Mouse (Mus musculus) T-helper 1 cell (primary cell): ENCODE measurements at regions not wholly inside any gene's neighbourhood (a gene's known extent, or its start where the extent isn't known, plus 50 kb on each side); places are given as distances from the start of the nearest gene placed in this dataset.
"Not testable (repeated sequence)": the region's sequence is repeated elsewhere in the genome, so short reads cannot be mapped to it uniquely, and the experiment has no call there.

Experiments used
- in situ Hi-C: fragments of 300-600 bp; cut with MboI, MseI; formaldehyde crosslinking; loops from one replicate; pipeline ENCODE4 v1.15.1; 2025; ENCODE audit warnings: high pct_unique_total_duplicates

DNA sequence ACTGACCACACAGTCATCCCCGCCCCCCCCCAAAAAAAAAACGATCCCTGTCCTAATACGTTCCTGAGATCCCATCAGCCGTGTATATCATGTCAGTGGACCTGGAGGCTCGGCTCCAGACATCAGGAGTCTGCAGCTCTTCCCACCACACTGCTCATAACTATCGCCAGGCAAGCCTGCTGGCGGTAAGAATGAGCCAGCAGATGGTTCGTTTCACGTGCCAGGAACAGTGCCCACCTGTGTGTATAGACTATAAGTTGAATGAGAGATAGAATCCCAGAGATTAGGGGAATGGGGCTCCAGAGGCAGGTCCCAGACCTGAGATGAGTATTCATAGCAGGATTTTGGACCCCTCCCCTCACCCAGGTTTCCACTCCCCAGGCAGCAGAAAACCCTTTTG is 144.2 kb upstream of the A430005L14Rik start:
- in situ Hi-C loops = no loop called here

DNA sequence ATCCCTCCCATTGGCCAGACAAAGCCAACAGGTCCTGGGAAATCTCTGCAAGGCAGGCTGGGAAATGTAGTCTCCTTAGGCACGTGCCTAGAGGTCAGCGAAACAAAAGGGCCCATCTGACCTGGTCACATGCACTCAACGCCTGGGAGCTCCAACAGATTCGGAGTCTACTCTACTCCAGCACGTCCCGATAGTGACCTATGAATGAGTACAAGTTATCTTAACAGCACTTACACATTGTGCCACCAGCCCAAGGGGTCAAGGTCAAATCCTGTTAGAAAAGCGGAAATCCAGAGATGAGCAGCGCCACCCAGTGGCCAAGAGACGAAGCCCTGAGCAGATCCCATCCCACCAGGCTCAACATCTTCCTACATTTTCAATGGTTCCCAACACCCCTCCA is 129.1 kb upstream of the A430005L14Rik start:
- in situ Hi-C loops = no loop called here

DNA sequence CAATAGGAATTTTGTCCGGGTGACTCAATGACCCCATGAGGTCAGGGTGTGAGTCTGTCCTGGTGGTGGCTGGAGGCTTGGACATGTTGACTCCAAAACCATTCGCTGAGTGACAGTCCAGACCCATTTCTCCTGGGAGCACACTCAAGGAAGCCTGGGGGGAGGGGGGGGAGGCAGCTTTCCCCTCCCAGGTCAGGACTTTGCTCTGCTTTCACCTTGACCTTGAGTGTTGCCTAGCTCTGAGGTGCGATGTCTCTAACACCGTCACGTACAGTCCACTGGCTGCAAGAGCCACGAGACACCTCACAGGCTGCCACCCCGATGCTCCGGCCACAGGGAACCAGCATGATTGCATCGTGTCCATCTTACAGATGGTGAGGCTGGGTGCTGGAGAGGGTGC is 127.3 kb upstream of the A430005L14Rik start:
- in situ Hi-C loops = no loop called here

DNA sequence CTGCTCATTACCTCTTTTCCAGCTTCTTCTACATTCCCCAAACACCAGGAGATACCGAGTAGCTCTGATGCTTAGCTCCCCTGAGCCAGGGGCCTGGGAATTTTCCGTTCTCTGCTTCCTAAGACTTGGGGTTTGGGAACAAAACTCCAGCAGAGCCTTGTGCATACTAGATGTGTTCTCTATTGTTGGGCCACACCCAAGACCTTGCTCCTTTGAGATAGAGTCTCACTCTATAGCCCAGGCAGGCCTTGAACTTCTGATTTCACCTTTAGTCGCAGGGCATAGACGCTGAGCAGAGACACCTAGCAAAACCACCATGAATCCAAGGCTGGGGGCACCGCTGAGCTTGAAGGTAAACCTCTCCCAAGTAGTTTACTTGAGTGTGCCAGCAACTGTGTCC is 126.5 kb upstream of the A430005L14Rik start:
- in situ Hi-C loops = no loop called here

DNA sequence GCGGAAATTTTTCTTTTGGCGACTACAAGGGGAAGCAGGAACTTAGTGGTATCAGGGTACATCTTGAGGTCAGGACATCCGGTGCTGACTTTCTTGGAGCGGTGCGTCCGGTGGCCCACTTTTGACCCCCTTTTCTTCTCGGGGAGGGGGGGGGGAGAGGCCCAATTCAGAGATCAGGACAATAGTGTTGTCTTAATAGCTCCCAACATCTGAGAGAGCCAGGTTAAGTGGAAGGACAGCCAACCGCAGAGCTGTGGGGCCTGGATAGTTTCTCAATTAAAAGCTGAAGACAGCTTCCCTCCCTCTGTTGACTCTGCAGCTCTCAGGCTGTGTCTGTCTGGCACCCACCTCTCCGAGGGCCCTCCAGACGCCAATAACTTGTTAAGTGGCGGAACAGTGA is 125.8 kb upstream of the A430005L14Rik start:
- in situ Hi-C loops = not testable (repeated sequence)

DNA sequence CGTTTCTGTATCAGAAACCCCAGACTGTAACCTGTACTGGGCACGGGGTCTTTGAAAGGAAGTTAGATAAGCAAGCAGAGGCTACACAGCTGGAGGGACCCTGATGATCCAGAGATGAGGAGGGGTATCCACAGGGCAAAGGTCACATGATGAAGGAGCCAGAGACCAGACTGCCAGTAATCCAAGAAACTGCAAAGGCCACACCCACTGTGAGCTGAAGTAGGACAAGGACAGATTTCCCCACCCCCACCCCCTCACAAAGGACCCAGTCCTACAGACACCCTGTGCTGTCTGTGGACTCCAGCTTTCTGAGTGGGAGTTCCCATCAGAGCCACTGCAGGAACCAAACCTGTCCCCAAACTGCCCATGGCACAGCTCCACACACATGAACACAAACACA is 124.9 kb upstream of the A430005L14Rik start:
- in situ Hi-C loops = no loop called here

DNA sequence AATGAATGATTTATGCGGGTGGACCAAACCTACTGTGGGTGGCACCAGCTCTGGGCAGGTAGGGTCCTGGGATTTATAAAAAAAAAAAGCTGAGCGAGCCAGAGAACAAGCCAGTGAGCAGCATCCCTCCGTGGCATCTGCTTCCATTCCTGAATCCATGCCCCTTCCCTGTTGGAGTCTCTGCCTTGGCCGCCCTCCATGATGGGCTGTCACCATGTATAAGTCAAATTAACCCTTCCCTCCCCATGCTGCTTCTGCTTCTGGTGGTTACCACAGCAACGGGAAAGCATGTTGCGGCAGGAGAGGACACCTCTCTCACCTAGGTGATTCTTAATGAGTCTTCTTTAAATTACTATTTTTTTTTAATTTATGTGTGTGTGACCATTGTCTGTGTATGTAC is 112.3 kb upstream of the A430005L14Rik start:
- in situ Hi-C loops = no loop called here

DNA sequence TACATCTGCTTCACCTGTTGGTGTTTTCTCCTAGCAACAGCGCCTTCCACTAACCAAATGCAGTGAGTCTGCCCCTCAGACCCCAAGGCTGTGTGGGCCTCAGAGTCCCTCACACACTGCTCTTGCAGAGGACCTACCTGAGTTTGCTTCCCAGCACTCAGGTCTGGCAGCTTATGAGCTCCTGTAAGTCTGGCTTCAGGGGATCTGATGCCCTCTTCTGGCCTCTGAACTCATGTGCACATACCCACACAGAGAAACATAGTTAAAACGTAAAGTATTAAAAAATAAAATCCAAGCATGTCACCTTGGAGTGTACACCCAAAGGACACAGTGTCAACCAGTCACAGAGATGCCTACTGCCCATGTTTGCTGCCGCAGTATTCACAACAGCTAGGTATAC is 108.8 kb upstream of the A430005L14Rik start:
- in situ Hi-C loops = no loop called here

DNA sequence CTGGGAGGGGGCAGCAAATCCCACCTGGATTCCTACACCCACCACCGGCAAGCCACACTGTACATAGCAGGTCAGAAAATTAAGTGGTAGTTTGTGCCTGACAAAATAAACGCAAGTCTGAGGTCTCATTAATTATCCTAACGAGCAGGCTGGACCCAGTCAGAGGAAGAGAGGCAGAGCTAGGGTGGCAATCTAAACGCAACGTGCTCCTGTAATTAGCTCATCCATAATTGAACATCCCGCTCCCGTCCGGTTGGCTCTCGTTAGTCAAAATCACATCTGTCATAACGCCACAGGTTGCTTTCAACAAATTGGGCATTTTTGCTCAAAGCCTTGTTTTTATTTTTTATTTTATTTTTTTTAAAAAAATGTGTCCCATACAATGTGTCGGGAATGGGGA is 106.9 kb upstream of the A430005L14Rik start:
- in situ Hi-C loops = no loop called here

DNA sequence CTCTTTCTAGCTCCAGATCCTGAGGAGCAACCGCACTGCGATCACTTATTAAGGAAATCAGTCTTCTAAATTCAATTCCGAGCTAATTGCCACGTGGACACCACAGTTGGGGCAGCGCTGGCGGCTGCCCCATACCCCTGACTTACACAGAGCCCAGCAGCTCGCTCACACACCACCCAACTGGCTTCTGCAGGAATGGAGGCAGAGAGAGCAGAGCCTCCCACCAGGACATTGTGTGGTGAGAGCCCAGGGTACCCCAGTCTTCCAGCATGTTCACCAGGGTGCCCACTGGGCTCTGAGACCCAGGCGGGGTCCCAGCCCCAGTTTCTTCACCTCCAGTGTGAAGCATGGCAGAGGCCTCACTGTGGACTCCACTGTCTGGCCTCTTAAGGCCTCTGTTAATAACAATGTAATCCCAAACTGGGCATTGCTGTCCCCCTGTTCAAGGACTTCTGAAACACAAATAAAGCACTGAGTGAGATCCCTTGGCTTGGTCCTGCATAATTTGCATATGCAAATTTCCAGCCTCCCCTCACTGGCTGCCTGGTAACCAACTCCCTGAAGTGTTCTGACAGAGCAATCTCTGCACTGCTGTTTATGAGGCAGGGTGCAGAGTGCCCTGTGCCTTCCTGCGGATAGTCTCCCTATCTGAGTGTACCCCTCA is 102.8 kb upstream of the A430005L14Rik start:
- in situ Hi-C loops = no loop called here

DNA sequence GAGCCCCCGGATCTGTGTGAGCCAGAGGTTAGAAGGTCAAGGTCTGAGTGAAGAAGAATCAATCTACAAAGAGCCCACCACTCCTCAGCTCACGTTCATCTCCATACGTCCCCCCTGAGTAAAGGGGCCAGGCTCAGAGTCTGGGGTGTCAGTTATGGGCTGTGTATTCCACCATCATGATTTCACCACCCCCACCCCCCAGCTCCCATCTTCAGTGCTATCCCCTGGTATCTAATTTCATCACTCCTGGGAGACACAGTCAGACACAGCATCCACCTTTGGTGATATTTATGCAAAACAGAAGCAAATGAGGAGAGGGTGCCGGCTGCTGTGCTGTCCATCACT is 102.3 kb upstream of the A430005L14Rik start:
- in situ Hi-C loops = no loop called here

DNA sequence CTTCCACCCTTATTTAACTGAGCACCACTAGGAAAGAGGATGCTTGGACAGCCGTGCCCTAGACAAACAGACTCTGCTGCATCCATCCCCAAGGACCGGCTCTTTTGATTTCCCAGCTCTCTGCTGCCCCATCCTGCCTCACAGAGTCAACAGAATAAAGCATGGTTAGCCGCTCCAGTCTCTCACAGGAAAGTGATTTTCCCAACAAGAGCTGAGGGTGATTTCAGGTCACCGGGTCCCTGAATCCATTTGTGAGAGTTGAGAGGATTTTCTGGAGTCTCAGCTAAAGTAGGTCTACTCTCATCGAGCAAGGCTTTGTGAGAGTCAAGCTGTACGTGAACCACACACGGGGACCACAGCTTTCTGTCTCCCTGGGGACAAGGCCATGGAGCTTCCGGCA is 95.6 kb upstream of the A430005L14Rik start:
- in situ Hi-C loops = no loop called here

DNA sequence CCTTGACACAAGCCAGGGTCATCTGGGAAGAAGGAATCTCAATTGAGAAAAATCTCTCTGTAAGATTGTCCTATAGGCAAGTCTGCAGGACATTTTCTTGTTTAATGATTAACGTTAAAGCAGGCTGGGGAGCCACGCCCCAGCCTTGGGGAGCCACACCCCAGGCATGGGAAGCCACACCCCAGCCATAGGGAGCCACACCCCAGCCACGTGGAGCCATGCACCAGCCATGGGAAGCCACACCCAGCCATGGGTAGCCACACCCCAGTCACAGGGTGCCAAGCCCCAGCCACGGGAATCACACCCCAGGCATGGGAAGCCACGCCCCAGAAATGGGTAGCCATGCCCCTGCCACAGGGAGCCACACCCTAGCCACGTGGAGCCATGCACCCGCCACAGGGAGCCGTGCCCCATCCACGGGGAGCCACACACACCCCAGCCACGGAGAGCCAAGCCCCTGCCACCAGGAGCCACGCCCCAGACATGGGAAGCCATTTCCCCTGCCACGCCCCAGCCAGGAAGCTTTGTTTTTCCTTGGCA is 94.8 kb upstream of the A430005L14Rik start:
- in situ Hi-C loops = no loop called here

DNA sequence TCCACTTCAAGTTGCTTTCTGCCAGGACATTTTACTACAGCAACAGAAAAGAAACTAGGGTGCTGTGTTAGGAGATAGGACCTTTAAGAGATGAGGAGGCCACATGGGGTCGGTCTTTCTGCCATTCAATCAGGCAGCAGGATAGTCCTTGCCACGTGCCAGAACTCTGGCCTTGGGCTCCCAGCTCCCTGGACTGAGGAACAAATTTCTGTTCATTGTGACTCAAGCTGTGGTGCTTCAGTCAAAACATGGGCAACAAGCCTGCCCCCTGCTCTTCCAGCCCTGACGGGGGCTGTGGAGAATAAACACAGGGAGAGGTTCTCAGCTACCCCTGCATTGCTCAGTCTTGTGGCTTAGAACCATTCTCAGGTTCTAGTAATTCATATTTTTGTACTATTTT is 84.7 kb upstream of the A430005L14Rik start:
- in situ Hi-C loops = no loop called here

DNA sequence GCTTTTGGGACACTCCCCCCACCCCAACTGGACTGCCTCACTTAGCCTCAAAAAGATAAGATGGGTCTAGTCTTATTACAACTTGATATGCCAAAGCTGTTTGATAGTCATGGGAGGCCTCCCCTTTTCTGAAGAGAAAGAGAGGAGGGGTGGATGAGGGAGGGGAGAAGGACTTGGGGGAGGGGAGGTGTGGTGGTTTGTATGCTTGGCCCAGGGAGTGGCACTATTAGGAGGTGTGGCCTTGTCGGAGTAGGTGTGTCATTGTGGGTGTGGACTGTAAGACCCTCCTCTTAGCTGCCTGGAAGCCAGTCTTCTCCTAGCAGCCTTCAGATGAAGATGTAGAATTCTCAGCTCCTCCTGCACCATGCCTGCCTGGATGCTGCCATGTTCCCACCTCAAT is 82.0 kb upstream of the A430005L14Rik start:
- in situ Hi-C loops = not testable (repeated sequence)

DNA sequence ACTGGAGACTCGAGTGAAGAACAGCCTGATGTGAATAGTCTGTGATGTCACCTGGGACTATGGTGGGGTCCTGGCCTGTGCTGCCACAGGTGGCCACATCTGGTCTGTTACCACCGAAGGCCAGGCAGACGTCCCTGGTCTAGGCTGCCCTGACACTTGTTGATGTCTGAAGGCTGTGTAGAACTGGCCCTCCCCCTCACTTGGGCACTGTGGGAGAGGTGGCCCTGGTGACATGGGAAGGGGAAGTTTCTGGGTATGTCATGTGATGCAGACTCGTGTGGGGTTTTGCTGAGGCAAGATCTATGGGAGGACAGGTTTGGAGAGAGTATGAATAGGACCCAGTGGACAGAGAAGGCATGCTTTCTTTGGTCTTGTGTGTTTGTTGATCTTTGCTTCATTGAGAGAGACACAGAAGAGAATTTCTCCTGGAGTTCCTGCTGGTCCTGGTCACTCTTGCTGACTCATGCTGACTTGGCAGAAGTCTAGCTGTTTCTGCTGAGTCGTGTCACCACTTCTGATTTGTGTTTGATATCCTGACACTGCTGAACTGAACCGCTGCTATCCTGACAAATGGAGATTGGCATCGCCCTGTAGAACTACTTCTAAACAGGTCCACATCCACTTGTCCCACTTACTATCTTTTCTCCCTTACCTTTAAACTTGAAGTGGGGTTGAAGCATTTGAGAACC is 79.9 kb upstream of the A430005L14Rik start:
- in situ Hi-C loops = no loop called here

DNA sequence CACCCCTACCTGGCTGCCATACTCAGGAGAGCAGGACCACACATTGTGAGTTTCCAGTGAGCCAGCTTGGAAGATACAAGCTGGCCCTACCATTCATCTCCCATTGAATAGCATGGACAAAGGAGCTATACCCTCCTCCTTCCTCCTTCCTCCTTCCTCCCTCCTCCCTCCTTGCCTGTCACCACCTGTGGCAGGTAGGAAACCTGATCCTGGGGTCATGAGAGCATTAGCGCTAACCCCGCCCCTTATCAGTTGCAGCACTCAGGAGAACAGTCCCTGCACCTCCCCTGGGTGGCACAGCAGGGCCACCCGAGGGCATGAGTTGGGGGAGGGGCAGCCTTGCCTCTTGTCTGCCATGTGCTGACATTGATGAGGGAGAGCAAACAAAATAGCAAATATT is 74.0 kb upstream of the A430005L14Rik start:
- in situ Hi-C loops = no loop called here

DNA sequence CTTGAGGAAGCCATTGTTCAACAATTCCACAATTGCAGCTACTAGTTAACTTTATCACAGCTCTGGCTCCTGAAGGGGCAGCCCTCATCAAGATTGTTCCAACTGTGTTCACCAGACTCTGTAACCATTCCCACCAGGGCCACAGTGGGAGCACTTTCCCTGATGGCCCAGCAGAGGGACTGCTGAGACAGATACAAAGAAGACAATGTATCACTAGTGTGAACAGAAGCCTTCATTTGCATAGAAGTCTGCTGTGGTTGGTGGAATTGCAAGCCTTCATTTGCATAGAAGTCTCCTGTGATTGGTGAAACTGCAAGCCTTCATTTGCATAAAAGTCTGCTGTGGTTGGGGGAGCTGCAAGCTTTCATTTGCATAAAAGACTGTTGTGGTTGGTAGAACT is 73.0 kb upstream of the A430005L14Rik start:
- in situ Hi-C loops = no loop called here

DNA sequence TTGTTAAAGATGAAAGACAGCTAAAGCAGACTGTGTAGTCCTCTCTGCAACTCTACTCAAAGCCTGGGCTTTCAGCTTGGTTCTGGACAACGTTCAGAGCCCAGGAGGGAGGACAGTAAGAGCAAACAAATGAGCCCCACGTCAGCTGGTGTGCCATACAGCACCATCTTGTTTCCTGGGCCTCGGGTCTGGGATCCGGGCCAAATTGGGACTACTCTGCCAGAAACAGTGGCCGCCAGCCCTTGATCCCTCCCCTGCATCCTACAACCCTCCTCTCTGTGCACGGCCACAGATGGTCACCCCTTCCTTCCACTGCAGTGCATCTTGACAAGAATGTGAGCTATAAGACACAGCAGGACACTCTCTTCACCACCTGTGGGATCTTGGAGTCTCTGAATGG is 71.2 kb upstream of the A430005L14Rik start:
- in situ Hi-C loops = no loop called here

DNA sequence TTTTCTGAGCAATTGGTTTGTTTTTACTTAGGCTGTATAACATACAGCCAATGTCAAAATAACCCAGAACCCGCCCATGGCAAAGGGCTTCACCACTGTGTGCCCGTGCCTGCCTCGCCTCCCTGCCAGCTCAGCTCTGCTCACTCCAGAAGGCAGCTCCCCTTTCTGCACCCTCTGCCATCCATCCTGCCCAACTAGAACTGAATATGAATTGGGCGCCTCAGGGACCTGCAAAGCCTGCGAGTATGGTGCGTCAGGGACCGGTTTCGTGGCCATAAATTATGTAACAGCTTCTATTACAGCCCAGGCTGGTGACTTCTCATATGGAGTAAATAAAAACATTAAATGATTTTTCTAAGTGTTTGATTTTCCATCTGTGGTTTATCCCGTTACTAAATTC is 66.9 kb upstream of the A430005L14Rik start:
- in situ Hi-C loops = loop anchor here (10.0 kb wide), 1 partner anchor 225 kb away; no protein-coding TSS in a partner anchor

DNA sequence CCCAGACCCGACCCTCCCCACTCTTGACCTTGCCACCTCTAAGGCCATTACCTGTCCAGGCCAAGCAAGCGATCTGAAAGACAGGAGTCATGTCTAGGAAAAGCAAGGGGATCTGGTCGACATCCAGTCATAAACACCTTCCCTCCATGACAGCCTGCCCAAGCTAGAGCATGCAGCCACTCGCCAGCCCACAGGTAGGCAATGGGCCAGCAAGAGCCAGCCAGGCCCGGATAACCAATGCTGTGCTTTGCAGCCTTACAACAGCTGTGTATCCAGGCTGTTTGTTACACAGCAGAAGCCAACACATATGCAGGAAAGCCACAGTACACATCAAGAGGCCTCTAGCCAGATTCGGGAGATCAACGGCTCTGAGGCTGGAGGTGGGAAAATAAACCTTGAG is 57.3 kb upstream of the A430005L14Rik start:
- in situ Hi-C loops = loop anchor here (10.0 kb wide), 1 partner anchor 235 kb away; no protein-coding TSS in a partner anchor

DNA sequence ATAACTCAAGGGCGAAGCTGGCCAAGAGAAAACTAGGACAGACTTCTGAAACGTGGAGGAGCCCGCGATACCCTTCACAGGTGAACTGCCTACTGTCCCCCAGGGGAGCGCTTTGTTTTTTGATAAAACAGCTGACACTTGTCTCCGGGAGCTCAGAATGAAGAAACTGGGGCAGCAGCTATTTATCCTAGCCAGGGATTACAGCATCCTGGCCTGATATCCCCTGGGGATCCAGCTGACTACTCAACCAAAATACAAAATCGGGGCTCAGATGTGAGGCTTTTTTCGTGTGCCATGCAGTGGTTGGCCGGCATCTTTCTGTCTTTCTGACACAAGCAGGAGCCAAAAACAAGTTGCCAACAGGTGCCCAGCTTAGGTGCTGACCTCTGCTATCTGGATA is 52.0 kb upstream of the A430005L14Rik start:
- in situ Hi-C loops = no loop called here

DNA sequence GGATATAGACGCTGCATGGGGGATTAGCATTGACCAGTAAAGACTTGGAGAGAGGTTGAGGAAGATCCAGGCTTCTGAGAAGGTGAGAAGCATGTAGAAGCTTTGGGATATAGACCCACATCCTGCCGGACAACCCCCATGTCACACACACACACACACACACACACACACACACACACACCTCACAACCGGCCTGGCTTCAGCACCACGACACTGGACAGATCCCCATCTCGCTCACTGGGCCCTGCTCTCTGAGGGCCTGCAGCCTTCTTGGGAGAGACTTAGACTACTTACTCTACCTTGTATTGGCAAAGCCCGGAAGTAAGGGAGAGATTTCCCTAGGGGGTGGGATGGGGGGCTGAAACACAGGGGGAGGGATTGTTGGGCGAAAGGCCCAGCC is 51.5 kb upstream of the A430005L14Rik start:
- in situ Hi-C loops = no loop called here
